Mouse (Mus musculus) left cerebral cortex, postnatal 36 days (tissue): Measurements from ENCODE around the gene Umodl1. TPM values are rescaled to one million over a fixed set of nuclear protein-coding genes. Genes with fewer than 3 reads are reported as not detected.

ENCODE experiments used
- DNase-seq, 2 experiments: peaks; one replicate each; pipeline ENCODE4 v3.0.0; 2021 to 2022; ENCODE audit warnings: low spot score in 2 of 2, mixed read lengths in 1 of 2
- intact Hi-C: fragments of 180-260 bp; cut with DNase I; formaldehyde crosslinking; loops from one replicate; pipeline ENCODE4 v1.15.1; 2025
- total RNA-seq, 2 experiments: library from RNA; stranded (reverse); gene quantifications; 2 replicates each; pipeline ENCODE4 v1.2.3; 2021

Umodl1 gene
- total RNA-seq, 2 experiments from 2014 or later: 0.17 to 0.34 TPM

DNA sequence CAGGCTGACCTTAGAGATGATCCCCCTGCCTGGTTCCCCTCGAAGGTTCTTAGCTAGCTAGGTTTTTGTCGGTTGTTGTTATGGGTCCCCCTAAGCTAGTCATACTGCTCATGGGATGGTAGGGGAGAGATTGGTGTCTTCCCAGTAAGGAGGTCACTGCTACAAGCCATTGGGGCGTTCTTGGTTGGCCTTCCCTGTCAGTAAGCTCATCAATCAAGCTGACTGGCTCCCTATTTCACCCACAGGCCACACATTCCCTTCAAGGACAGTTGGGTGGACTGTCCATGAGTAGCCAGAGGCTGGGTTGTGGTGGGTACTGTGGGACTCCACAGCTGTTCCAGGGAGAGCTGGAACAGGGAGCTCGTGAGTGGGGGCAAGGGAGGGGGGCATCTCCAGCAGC, 29.1 kb downstream of the Umodl1 start:
- intact Hi-C loops: no loop called here
- no peak for DNase-seq

DNA sequence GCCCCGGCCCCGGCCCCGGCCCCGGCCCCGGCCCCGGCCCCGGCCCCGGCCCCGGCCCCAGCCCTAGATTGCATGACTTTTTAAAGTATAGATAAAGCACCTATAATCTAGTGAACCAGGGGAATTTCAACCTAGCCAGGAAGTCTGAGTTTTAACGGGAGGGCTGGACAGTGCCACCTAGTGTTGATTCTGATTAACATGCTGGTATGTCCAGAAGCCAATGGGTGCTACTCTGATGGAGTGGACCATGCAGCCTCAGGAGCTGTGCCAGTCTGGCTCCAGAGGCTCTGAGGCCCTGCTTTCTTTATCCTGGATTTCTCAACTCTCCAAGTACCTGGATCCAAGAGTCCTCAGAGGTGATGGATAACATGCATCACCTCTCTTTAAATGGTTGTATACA, 35.8 kb downstream of the Umodl1 start:
- intact Hi-C loops: loop anchor here (5.0 kb wide), 1 partner anchor 243 kb away; no protein-coding TSS in a partner anchor
- DNase-seq: peak in 1 of 2 experiments; percentile 15

DNA sequence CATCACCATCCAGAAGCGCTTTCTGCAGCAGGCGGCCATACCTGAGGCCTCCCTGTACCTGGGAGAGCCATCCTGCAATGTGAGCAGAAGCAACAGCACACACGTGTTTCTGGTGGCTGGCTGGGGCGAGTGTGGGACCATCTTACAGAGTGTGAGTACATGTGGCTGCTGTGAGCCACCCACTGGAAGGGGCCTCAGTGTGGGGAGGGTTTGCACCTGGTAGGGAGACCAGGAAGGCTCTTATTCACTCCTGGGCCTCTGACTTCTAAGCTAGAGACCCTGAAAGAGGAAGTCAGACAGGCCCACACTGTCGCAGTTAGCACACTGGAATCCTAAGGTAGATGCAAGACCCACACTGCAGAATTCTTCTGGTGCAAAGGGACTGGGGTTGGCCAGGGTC, 41.9 kb downstream of the Umodl1 start:
- intact Hi-C loops: no loop called here
- no peak for DNase-seq

DNA sequence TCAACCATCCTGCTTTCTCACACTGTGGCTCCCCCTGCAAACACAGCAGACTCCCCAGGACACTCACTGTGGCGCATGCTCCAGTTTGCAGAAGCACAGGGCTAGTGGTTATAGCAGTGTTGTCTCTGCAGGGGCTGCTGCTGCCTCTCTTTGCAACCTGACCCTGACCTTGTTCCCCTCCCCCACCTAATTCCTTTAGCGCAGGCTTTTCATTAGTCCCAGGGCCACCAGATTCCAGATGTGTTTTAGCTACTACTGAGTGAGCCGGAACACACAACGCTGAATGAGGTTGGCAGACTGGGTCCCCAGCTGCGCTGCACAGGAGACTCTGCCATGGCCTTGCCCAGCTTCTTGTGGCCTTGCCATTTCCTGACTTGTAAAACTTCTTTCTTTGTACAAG, 46.5 kb downstream of the Umodl1 start:
- no peak for DNase-seq
- intact Hi-C loops: no loop called here

DNA sequence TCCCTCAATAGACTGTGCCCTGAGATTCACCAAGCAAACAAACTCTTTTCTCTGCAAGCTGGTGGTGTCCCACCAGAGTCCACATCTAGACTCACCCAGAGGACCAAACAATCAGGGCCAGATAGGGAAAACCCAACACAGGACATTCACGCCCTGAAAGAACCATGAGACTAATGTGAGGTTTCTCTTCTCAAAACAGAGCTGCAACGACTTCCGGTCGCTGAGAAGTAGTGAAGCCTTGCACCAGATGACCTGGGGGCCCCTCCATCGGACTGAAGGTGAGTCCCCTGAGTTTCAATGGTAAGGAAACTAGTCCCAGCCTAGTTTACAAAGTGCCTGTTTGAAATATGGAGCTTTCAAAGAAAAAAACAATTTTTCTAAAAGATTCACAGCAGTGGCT, 48.2 kb downstream of the Umodl1 start:
- intact Hi-C loops: no loop called here
- DNase-seq: no peak

DNA sequence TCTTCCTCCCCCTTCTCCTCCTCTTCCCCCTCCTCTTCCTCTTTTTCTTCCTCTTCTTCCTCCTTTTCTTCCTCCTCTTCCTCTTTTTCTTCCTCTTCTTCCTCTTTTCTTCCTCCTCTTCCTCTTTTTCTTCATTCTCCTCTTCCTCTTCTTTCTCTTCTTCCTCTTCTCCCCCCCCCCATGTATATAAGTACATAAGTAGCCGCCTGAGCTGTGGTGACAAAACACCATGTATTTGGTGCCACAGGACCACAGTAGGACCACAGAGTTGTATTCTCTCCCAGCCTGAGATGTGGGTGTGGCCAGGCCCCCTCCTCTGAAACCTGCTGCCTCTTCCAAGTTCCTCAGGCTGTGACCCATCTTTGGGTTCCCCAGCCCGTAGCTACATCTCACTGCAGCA, 50.8 kb downstream of the Umodl1 start:
- DNase-seq: no peak
- intact Hi-C loops: no loop called here

DNA sequence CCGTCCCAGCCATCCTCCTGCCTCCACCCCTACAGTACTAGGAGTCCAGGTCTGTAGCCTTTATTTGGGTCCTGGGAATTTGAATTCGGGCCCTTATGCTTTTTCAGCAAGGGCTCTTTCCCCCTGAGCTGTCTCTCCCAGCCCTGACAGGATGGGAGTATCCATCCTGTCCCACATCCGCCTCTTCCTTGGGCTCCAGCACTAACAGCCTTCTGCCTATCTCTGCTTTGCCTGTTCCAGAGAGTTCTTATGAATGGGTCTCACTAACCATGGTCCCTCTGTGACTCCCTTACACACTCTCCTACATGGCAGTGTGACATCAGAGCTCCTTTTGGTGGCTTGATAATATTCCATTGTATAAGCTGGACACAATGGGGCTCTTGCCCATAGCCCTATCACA, 52.9 kb downstream of the Umodl1 start:
- intact Hi-C loops: no loop called here
- no peak for DNase-seq

DNA sequence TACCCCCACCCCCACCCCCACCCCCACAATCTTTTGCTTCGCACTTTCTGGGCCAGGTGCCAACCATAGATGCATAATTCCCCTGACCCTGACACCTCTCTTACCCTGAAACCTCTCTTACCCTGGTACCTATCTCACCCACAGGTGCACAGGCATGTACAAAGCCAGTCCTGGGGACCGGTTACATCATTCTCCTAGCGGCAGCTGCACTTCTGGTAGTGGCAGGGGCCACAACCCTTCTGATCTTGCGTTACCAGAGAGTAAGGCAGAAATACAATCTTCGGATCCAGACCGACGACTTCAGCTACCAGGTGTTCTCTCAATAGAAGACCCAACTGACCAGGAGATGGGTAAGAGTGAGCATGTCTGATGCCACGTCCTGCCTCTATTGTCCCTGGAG, 54.0 kb downstream of the Umodl1 start:
- intact Hi-C loops: no loop called here
- no peak for DNase-seq

DNA sequence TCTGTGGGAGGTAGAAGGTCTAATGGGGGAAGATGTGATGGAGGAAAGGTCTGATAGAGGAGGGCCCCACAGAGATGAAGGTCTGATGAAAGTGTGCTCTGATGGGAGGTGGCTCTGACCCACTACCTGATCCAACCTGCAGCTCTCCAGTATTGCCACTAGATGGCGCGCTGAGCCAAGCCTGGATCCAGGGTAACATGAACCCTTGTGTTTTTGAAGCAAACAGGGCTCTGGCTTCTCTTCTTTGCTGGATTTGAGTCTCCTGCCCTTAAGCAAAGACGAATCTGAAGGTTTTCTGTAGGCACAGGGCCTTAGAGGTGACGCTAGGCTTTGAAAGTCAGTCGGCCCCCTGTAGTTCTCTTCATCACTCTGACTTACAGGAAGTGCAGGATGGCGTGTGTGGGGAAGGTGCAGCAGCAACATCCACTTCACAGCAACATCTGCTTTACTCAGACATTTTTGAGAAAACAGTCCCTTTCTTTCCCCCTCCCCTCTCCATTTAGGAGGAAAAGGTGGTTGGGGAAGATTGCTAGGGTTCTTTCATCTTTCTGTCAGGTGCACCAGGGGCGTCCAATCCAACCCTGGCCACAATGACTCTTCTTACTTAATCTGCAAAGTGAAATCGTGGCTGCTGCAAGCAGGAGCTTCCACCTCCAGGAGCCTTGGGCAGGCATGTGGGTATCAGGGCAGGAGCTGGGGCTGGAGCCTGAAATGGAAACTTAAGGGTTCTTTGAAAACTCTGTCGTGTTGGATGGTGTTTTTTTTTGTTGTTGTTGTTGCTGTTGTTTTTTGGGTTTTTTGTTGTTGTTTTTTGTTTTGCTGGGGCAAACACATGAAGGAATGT, 57.3 kb downstream of the Umodl1 start:
- DNase-seq: peak in 1 of 2 experiments; percentile 24
- intact Hi-C loops: loop anchor here (2.0 to 5.0 kb wide), 3 partner anchors 107 to 231 kb away; no protein-coding TSS in a partner anchor

DNA sequence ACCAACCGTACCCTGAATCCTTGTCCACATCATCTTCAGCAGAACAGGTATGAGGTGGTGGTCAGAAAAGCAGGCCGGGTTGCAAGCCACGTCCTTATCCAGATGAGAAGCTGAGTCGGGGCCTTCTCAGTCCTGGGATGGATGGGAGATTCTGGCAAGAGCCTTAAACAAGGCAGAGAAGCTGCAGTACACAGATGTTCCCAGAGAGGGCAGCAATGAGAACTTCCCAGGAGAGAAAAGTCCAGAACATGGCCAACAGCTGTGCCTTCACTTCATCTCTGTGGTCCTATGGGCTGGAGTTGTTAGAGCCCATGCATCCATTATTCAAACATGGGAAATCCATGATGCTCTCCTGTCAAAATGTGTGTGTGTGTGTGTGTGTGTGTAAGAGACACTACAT, 63.8 kb downstream of the Umodl1 start:
- intact Hi-C loops: loop anchor here (2.0 kb wide), 2 partner anchors 41 to 101 kb away; no protein-coding TSS in a partner anchor
- DNase-seq: peak in 1 of 2 experiments; percentile 49

DNA sequence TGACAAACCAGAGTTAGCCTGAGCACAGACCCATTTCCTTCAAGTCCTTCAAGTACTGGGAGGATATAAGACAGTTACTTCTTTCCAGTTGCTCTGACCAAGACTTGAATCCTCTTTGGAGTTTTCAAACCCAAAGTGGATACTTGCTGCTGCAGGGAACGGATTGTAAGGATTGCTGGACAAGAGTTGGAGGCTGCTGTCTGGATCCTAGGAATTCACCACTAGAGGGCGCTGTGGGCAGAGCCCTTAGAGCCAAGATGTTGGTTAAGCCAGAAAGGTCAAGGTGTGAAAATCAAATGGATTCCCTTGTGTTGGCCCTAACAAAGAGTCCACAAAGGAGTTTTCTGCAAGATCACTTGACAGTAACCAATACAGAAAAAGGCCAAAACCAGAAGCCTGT, 65.1 kb downstream of the Umodl1 start:
- intact Hi-C loops: loop anchor here (2.0 kb wide), 2 partner anchors 39 to 99 kb away; no protein-coding TSS in a partner anchor
- peak in 1 of 2 experiments; percentile 49 for DNase-seq

DNA sequence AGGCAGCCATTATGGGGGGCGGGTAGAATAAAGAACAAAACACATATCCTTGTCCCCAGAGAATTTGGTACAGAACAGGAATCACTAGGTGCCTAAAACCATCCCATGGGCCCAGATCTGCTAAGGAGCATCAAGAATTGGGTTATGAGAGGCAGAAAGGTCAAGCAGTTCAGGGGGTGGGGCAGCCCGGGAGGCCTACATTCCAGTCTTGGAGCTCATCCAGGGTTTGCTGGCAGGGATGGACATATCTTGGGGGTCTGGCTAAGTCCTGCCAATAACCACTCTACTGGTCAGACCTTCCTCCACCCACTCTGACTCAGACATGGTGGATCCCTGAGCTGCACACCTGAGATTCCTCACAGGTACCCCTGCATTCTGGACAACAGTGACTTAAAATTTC, 65.6 kb downstream of the Umodl1 start:
- intact Hi-C loops: no loop called here
- DNase-seq: no peak

DNA sequence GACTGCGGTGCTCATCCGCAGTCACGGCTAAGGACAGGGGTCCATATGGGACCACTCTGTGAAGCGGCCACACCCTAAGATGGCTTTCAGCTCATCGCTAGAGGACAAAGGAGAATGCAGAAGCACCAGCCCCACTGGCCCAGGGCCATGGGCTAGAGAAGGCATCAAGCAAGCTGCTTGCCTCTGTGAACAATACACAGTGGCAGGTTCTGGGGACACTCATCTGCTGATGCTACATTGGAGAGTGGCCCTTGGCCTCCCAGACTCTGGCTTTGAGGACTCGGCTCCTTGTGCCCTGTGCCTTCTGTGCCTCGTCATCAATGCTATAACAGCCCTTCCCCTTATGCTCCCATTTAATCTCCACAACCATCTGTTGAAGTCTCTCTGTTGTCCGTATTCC, 66.8 kb downstream of the Umodl1 start:
- intact Hi-C loops: no loop called here
- DNase-seq: no peak

DNA sequence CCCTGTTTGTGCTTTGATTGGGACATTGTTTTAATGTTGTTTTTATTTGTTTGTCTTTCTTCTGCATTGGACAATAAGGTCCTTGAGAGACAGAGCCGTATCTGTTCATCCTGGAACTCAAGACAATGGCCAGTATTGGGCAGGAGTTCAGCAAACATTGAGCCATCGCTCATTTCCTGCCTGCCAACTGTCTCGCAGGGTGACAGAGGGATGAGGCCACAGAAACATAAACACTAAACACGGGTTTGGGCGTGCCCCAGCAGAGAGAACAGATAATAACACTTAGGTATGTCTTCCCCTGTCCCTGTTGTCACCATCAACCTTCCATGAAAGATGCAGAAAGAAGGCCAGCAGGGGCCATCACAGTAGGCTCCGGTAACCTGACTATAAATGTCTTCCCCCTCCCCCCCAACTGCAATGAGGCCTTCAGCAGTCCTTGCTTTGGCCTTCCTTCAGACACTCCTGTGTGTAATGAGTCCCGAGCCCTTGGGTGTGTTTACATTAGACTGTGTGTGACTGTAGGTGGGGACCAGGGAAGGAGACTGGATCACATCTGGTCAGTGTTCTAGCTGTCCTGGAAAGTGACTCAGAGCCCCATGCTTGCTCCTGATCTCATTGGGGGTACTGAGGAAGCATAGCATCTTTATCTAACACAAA, 69.8 kb downstream of the Umodl1 start:
- DNase-seq: no peak
- intact Hi-C loops: no loop called here

DNA sequence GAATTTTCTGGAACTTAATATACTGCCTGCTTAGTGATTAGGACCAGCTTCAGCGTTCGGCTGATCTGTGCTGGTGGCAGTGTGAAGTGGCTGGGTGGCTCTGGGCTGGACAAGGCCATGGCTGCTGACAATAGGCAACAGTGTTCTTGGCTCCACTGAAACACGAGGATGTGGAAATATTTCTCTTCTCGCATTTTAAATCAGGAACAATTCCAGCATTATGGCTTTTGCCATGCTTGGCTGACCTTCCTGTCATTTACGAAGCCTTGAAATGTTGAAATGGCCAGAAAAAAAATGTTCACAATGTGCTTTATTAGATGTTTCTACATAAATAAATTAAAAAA, 70.3 kb downstream of the Umodl1 start:
- intact Hi-C loops: no loop called here
- DNase-seq: no peak

DNA sequence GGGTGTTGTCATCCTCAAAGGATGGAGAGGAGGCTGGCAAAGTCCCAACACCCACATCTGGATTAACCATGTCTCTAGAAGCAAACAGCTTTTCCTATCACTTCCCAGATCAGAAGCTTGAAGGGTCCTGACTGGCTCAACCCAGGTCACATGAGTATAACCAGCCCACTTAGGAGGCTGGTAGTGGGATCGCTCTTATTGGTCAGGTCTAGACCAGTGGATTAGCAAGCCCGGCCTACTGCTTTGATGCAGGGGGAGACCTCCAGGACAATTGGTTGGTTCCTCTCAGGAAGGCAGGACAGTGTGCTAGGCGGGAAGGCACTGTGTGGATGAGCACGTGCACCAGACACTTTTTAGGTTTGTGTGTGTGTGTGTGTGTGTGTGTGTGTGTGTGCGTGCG, 72.5 kb downstream of the Umodl1 start:
- DNase-seq: no peak
- intact Hi-C loops: no loop called here

DNA sequence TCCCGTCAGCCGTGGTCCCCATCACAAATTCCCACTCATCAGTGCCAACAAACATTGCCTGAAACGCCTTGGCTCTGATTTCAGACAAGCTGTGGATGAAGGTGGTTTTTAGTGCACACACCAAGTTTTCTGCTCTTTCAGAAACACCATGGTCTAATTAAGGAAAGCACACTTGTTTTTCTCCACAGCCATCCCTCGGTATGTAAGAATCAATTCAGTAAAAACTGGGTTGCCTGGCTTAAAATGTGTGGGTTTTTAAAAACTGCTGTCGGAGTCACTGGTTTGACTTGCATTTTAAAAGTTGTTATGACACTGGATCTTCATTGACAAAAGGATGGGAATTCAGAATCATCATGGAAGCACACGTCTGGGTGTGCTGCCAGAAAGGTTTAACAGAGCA, 73.3 kb downstream of the Umodl1 start:
- intact Hi-C loops: no loop called here
- DNase-seq: no peak

DNA sequence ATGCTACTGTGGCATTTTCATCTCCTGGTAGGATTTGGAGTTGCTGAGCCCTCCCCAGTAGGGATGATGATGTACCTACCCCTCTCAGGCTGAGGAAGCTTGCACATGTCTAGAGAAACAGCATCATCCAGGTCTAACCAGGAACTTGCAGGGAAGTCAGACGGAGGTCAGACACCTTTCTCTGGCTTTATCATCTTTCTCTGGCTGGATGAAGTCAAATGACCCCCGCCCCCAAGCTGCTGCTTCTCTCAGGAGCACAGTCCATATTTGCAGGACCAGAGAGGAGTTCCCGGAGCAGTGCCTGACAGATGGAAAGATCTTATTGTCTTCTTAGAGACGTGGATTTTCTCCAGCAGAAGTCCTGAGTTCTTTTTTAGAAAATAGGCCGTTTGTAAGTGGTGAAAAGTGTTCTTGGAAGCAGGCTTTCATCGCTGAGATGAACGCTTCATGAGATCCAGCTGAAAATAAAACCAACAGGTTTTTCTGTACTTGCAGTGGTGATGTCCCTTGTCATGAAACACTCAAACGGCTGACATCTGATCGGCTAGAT, 74.5 kb downstream of the Umodl1 start:
- no peak for DNase-seq
- intact Hi-C loops: no loop called here

DNA sequence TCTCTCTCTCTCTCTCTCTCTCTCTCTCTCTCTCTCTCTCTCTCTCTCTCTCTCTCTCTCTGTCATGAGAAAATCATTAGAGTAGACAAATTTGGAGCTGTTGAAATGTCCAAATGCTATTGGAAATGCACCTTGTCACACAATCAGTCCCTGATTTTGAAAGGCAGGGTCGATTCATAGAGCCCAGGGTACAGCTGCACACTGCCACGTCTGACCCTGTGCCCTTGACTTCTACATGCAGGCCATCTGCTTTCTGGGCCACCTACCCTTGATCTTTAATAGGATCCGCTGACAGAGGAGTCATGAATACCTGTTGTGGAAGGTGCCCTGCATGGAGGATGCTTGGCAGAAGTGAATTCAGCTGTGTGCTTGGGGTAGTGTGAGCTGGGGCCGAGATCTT, 75.0 kb downstream of the Umodl1 start:
- intact Hi-C loops: no loop called here
- DNase-seq: no peak

DNA sequence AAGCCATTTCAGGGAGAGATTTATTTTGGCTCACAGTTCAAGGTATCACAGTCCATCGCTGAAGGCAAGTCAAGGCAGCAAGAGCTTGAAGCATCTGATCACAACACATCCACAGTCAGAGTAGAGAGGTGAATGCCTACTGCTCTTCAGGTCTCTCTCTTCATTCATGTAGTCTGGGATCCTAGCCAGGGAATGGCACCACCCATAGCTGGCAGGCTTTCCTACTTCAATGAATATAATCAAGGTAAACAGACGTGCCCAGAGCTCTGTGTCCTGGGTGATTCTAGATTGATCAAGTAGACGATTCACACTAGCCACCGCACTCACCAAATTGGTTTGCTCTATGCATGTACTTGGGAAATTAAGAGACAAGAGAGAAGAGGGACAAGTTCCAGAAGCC, 77.9 kb downstream of the Umodl1 start:
- no peak for DNase-seq

DNA sequence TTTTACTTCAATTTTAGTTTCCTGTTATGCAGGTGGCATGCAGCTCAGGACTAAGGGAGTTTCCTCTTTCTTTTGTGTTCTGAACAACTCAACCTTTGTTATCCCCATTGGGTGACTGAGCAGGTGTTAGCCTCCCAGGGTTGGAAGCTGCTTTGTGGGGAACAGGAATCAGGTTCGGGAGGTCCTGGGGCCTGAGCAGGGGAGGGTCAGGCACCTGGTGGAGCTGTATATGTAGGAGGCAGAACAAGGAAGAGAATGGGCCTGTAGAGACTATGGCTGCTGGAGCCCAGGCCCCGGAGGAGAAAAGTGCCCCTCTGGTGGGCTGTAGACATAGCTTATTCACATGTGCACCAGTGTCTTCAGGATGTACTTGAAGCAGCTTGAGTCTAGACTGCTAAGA, 78.8 kb downstream of the Umodl1 start:
- intact Hi-C loops: no loop called here
- DNase-seq: no peak

More for the DNA sequence above, 77.9 kb downstream of the Umodl1 start:
- intact Hi-C loops: no loop called here
